Mouse (Mus musculus): ENCODE measurements around the gene Chst5. TPM values are rescaled to one million over a fixed set of nuclear protein-coding genes. Genes with fewer than 3 reads are reported as not detected.
A peak's percentile ranks its signal among the peaks of the same experiment; 100 is the strongest.
"Not testable (repeated sequence)": the region's sequence is repeated elsewhere in the genome, so short reads cannot be mapped to it uniquely, and the experiment has no call there.

Gene Chst5
- polyA plus RNA-seq, 1 experiment from 2014 or later: not detected

DNA sequence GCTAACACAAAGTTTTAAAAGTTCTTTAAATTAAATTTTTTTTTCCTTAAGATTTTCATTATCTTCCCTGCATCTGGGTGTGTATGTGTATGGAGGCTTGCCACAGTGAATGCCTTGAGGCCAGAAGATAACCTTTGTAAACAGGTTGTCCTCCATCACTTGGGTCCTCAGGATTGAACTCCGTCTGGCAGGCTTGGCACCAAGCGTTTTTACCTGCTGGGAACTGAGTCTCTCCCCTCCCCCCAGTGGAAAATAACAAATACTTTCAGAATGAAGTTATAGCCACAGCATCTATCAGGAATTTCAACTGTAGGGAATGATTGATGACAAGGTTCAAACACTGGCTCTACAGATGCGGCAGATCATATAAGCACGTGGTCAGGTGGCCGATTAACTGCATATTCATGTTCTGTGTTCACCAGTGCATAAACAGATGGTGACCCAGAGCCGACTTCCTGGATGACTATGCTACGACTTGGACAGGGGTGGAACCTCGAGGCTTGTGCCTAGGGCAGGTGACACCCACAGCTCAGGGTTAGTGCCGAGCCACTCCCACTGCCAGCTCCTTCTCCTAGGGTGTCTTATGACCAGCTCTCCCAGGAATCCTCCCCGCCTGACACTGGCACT lies 29.4 kb upstream of the Chst5 start:
- Histone ChIP-seq H3K9ac (replicated peaks) (peak overlapping the region; percentile 89), H3K9me3 (ENCODE audit: low read length) (no peaks in the 10 kb centered on the region), H3K4me2 (ENCODE audit: low read depth, low read length) (peak overlapping the region; percentile 95), H3K4me3 (ENCODE audit: low read depth, low read length) (peak overlapping the region; percentile 99), H3K36me3 (replicated peaks; ENCODE audit: insufficient read depth, low read length) (peaks cover 16% of the 10 kb centered on the region), H3K27me3 (ENCODE audit: insufficient read depth, low read length) (no peaks in the 10 kb centered on the region), H3K4me1 (ENCODE audit: insufficient read depth) (peaks cover 25% of the 10 kb centered on the region), H3K27ac (ENCODE audit: low read depth) (peak overlapping the region; percentile 91)
- DNase-seq: peak; percentile 75
- TF ChIP-seq EP300 (IDR thresholded peaks at IDR 0.05; ENCODE audit: low read depth): peak; percentile 33; the same call in 1 of the 2 replicates
- no peak for TF ChIP-seq CTCF (IDR thresholded peaks at IDR 0.05; ENCODE audit: low read depth)
- peak; percentile 90 for ATAC-seq
- WGBS (ENCODE audit: insufficient replicate concordance): 8% methylated on average over 10 of the region's 10 CpGs

DNA sequence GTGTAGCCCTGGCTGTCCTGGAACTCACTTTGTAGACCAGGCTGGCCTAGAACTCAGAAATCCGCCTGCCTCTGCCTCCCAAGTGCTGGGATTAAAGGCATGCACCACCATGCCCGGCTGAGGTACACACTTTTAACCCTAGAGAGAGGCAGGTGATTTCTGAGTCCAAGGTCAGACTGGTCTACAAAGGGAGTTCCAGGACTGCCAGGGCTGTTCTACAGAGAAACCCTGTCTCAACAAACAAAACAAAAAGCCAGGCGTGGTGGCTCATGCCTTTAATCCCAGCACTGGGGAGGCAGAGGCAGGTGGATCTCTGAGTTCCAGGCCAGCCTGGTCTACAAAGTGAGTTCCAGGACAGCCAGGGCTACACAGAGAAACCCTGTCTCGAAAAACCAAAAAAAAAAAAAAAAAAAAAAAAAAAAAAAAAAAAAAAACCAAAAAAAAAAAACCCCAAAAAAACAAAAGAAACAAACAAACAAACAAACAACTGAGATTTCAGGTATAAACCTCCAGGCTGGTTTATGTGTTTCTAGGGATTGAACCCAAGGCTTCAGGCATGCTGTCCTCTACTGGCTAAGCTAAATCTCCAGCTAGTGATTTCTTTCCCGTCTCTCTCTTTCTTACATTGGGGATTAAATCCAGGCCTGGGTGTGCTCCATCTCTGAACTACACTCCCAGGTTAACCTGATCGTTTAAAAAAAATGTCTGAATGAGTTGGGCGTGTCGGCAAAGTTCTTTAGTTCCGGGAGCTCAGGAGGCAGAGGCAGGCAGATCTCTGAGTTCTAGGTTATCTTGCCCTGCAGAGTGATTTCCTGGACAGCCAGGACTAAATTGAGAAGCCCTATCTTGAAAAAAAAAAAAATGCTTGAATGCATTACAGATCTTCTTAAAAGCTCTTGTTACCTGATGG lies 28.1 kb upstream of the Chst5 start:
- H3K9ac ChIP-seq (replicated peaks); ATAC-seq; H3K36me3 ChIP-seq (replicated peaks; ENCODE audit: insufficient read depth, low read length); DNase-seq; H3K4me2 ChIP-seq (ENCODE audit: low read depth, low read length); H3K9me3 ChIP-seq (ENCODE audit: low read length); H3K27me3 ChIP-seq (ENCODE audit: insufficient read depth, low read length); H3K4me3 ChIP-seq (ENCODE audit: low read depth, low read length): not testable (repeated sequence)
- WGBS (ENCODE audit: insufficient replicate concordance): 82% methylated on average over 8 of the region's 9 CpGs
- Histone ChIP-seq H3K4me1 (ENCODE audit: insufficient read depth) (peaks cover 28% of the 10 kb centered on the region), H3K27ac (ENCODE audit: low read depth) (0 out of 2 replicates have a peak overlapping the region, but pooled peaks have one; percentile 91)

DNA sequence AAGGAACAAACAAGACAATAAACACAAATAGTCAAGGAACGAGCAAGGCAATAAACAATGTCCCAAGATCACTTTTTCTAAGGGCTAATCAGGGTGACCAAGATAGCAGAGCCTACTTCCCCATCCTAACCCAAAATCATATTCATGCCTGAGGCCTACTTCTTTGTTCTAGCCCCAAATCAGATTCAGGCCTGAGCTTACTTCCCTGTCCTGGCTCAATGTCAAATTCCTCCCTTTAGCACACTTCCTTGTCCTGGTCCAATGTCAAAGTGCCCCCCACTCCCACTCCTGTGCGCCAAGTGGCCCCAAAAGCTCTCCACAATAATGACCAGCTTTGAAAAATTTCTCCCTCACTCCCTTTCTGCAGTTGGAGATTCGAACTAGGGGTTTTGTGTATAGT lies 26.9 kb upstream of the Chst5 start:
- no peak for DNase-seq
- 64% methylated on average over 3 of the region's 3 CpGs for WGBS (ENCODE audit: insufficient replicate concordance)

DNA sequence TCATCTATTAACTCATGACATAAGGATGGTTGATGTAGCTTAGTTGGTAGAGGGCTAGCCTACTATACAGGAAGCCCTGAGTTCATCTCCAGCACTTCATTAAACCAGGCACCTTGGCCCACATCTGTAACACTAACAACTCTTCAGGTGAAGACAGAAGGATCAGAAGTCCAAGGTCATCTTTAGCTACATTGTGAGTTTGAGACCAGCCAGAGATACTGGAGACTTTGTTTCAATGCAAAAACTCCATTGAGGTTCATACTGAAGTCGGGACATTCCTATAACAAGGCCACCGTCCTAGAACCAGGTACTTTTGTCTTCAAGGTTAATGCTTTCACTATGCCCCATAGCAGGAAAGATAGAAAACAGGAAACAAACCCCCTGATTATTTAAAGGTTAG lies 24.0 kb upstream of the Chst5 start:
- Histone ChIP-seq H3K36me3 (replicated peaks; ENCODE audit: insufficient read depth, low read length) (no peaks in the 10 kb centered on the region), H3K4me3 (ENCODE audit: low read depth, low read length) (0 out of 2 replicates have a peak overlapping the region, but pooled peaks have one; percentile 60), H3K9ac (replicated peaks) (no peak overlapping the region), H3K4me2 (ENCODE audit: low read depth, low read length) (peak overlapping the region; percentile 94), H3K27ac (ENCODE audit: low read depth) (no peak overlapping the region), H3K9me3 (ENCODE audit: low read length) (no peaks in the 10 kb centered on the region), H3K4me1 (ENCODE audit: insufficient read depth) (peaks cover 23% of the 10 kb centered on the region), H3K27me3 (ENCODE audit: insufficient read depth, low read length) (0 out of 2 replicates have a peak, but pooled peaks cover 10% of the 10 kb centered on the region)
- TF ChIP-seq EP300 (IDR thresholded peaks at IDR 0.05; ENCODE audit: low read depth): no peak
- no peak for TF ChIP-seq CTCF (IDR thresholded peaks at IDR 0.05; ENCODE audit: low read depth)
- no peak for ATAC-seq
- no peak for DNase-seq
- 80% methylated on average over 2 of the region's 2 CpGs for WGBS (ENCODE audit: insufficient replicate concordance)

More for the DNA sequence above, 26.9 kb upstream of the Chst5 start:
- TF ChIP-seq CTCF (IDR thresholded peaks at IDR 0.05; ENCODE audit: low read depth) (no peak), EP300 (IDR thresholded peaks at IDR 0.05; ENCODE audit: low read depth) (no peak)
- H3K36me3 ChIP-seq (replicated peaks; ENCODE audit: insufficient read depth, low read length): peaks cover 5% of the 10 kb centered on the region; the same call in 1 of the 2 replicates
- H3K9ac ChIP-seq (replicated peaks): no peak overlapping the region
- no peak overlapping the region for H3K4me3 ChIP-seq (ENCODE audit: low read depth, low read length)
- H3K4me2 ChIP-seq (ENCODE audit: low read depth, low read length): no peak overlapping the region
- no peaks in the 10 kb centered on the region for H3K9me3 ChIP-seq (ENCODE audit: low read length)
- H3K27me3 ChIP-seq (ENCODE audit: insufficient read depth, low read length): 0 out of 2 replicates have a peak, but pooled peaks cover 5% of the 10 kb centered on the region
- ATAC-seq: no peak
- H3K4me1 ChIP-seq (ENCODE audit: insufficient read depth): peaks cover 37% of the 10 kb centered on the region
- no peak overlapping the region for H3K27ac ChIP-seq (ENCODE audit: low read depth)

DNA sequence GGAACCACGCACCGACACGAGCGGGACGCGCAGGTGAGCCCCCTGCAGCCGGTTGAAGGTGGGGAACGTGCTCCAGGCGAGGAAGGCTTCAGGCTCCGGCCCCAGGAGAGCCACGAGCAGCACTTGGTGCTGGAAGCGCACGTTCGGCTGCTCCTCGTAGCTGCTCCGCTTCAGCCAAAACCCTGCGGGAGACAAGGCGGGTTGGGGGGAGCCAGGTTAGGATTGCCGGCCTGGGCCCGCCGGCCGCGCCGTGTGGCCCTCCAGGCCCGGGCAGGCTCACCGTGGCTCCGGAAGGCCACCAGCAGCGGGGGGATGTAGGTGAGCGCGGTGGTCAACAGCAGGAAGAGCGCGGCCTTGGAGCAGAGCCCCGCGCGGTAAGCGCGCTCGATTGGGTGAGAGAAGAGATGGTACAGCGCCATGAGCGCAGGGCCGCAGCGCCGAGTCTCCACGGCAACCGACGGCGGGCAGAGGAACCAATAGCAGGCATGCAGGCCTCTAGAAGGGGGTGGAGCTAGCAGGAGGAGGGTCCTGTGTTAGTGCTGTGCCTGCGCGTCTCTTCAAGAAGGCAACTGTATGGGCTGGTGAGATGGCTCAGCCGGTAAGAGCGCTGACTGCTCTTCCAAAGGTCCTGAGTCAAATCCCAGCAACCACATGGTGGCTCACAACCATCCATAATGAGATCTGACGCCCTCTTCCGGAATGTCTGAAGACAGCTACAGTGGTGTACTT lies 23.3 kb upstream of the Chst5 start, which contains the start of gene Tmem231:
TSS of gene Tmem231 (minus strand) at position 534 of the 729 bp plus-strand sequence.
- Histone ChIP-seq H3K36me3 (replicated peaks; ENCODE audit: insufficient read depth, low read length) (no peaks in the 10 kb centered on the region), H3K9me3 (ENCODE audit: low read length) (no peaks in the 10 kb centered on the region), H3K4me2 (ENCODE audit: low read depth, low read length) (peak within 1 kb of the TSS; percentile 94), H3K27me3 (ENCODE audit: insufficient read depth, low read length) (0 out of 2 replicates have a peak, but pooled peaks cover 10% of the 10 kb centered on the region), H3K9ac (replicated peaks) (peak within 1 kb of the TSS; percentile 64), H3K4me1 (ENCODE audit: insufficient read depth) (peaks cover 18% of the 10 kb centered on the region), H3K27ac (ENCODE audit: low read depth) (peak within 1 kb of the TSS; percentile 60), H3K4me3 (ENCODE audit: low read depth, low read length) (peak within 1 kb of the TSS; percentile 60)
- WGBS (ENCODE audit: insufficient replicate concordance): 2% methylated on average over 53 of the region's 53 CpGs
- TF ChIP-seq EP300 (IDR thresholded peaks at IDR 0.05; ENCODE audit: low read depth) (no peak), CTCF (IDR thresholded peaks at IDR 0.05; ENCODE audit: low read depth) (peak; percentile 26; the same call in 1 of the 2 replicates)
- ATAC-seq (peak; percentile 94), DNase-seq (peak; percentile 89)

Data from liver, postnatal 0 days (tissue).